Mouse (Mus musculus): ENCODE results near the gene Cdk11b.
"Not testable (repeated sequence)": the region's sequence is repeated elsewhere in the genome, so short reads cannot be mapped to it uniquely, and the experiment has no call there.

The Cdk11b gene

DNA sequence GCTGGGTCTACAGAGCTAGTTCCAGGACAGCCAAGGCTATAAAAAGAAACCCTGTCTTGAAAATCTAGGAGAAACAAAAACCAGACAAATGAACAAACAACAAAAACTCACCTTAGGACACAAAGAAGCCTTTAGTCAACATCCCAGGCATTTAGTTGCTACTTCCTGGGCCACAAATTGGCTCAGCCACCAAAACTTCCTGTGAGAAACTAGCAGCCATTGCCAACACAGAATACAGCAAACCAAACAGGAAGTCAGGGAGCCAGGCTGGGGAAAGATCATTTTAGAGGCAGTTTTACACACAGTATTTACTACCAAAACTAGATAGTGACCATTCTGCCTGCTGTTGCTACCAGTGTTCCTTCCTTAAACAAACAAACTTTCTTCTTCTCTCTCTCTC lies 42.2 kb downstream of the Cdk11b start:
- DNase-seq (ENCODE audit: low read depth, low spot score) = no peak

DNA sequence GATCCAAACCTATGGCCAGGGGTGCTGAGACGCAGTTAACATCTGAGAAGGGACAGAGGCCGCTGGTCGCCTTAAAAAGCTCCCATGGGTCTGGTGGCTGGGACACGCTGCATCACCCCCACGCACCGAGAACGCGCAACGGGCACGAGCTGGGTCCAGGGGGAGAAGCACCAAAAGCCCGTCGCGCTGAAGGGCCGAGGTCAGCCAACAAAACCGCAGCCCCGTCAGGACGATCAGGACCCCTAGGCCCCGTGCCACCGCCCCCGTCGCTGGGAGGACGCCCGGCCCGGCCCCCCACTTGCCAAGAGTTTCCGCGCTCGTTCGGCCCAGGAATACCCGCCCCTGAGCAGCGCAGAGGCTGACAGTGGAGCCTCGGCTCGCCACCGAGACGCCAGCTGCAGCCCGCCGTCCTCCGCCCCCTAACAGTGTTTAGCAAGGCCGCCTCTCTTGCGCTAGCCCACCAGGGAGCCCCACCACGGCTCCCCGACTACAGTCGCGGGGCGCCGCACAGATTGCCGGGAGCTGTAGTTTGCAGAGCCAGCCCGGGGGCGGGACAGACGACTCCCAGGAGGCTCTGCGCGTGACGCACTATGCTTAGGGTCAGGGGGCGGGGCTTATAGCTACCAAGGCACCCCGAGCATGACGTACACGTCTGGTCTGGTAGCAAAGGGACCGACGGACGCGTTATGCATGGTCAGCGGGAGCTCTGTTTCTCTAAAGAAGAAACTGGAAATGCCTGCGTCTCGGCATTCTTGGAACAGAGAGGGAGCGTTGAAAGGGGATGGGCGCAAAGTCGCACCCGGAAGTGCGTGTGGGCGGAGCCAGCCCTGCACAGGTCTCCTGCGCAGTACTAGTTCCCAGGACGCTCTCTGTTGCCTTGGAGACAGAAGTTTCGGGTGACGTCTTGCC lies 44.3 kb downstream of the Cdk11b start, which contains the start of gene Mib2:
Gene Mib2 (minus strand): TSS at position 510 of the 909 bp plus-strand sequence.
- peak; percentile 95 for DNase-seq (ENCODE audit: low read depth, low spot score)

DNA sequence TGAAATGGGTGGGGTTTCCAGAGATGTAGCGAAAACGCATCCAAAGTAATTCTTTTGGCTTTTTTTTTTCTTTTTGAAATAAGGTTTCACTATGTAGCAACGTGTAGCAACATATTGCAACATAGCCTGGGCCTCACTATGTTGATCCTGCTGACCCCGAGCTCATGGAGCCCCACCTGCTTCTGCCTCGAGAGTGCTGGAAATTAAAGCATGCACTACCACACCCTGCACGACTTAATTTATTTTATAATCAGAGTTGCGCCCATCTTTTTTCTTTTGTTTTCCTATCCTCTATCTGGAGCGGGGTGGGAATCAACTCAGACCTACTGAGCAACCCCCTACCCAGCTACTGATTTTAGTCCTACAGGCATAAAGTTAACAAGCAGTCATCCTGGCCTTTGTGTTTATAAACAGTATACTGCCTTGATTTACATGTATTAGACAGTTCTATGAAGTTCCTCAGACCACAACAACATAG lies 45.0 kb downstream of the Cdk11b start:
- no peak for DNase-seq (ENCODE audit: low read depth, low spot score)

DNA sequence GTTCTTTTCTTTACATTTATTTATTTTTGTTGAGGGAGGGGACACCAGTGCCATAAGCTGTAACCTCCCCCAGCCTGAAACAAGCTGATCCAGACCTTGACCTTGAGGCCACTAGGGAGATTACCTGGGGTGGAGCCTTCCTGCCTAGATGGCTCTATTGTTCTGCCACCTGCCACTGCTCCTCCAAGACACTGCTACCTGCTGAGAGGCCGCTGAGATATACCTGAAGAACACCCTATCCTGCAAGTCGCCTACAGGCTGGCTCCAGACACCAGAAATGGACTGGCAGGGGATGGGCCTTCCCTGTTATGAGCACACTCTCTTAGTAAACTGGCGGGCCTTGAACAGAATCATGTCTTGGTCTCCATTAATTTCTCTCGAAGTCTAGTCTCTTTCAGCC lies 45.6 kb downstream of the Cdk11b start:
- DNase-seq (ENCODE audit: low read depth, low spot score) = not testable (repeated sequence)

DNA sequence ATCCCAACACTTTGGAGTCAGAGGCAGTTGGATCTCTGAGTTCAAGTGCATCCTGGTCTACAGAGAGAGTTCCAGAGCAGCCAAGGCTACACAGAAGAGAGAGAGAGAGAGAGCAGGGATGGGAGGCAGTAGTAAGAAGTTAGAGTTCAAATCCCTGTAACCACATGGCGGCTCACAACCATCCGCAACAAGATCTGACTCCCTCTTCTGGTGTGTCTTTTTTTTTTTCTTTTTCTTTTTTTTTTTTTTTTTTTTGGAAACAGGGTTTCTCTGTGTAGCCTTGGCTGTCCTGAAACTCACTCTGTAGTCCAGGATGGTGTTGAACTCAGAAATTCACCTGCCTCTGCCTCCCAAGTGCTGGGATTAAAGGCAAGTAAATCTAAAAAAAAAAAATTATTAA lies 47.4 kb downstream of the Cdk11b start:
- DNase-seq (ENCODE audit: low read depth, low spot score) = no peak

DNA sequence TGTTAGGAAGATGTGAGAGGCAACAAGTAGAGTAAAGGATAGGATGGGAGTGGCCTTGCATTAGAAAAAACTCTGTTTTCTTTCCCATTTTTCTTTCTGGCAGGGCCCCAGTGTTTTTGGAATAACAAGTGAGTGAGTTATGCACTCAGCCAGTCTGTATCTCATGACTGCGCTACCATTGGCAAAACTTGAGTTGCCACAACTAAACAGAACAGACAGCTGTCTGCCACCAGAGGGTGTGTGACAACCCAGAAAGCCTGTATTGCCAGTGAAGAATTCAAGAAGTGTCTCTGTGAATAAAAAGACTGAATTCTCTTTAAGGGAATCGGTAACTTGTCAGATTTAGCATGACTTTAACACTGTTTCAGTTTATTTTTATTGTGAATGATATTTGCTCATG lies 51.3 kb downstream of the Cdk11b start:
- no peak for DNase-seq (ENCODE audit: low read depth, low spot score)

DNA sequence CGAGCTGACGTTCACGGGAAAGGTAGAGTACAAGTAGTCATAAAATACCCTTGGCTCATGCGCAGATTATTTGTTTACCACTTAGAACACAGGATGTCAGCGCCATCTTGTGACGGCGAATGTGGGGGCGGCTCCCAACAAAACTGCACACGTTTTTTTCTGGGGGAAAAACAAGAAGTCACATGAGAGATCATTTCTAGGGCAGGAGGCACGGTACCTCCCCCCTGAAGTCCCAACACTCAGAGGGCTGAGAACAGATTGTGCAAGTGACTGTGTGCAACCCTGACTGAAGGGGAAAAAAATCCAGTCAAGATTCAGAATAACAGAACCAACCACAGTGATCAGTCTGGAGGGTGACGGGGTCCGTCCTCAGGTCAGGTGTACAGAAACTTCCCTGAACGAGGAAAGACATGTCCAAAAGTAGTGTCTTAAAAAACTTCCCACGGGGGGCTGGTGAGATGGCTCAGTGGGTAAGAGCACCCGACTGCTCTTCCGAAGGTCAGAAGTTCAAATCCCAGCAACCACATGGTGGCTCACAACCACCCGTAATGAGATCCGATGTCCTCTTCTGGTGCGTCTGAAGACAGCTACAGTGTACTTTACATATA lies 59.1 kb downstream of the Cdk11b start:
- DNase-seq (ENCODE audit: low read depth, low spot score) = not testable (repeated sequence)

DNA sequence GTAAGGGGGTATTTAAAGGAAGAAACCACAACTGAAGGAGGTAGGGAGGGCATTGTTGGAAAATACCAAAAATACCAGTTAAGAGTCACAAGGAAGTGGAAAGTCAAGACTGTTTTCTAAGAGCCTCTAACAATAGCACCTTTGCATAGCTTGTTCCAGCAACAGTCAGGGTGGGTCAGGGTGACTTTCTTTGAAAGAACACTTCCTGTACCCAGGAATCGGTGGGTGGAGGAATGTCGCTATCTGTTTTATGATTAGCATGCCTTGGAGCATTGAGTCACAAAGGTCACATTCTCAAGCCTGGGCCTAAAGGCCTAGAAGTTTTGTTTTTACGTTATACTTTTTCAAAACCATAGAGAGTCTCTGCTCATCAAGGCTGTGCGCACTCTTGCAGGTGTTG lies 63.1 kb downstream of the Cdk11b start:
- DNase-seq (ENCODE audit: low read depth, low spot score) = not testable (repeated sequence)

DNA sequence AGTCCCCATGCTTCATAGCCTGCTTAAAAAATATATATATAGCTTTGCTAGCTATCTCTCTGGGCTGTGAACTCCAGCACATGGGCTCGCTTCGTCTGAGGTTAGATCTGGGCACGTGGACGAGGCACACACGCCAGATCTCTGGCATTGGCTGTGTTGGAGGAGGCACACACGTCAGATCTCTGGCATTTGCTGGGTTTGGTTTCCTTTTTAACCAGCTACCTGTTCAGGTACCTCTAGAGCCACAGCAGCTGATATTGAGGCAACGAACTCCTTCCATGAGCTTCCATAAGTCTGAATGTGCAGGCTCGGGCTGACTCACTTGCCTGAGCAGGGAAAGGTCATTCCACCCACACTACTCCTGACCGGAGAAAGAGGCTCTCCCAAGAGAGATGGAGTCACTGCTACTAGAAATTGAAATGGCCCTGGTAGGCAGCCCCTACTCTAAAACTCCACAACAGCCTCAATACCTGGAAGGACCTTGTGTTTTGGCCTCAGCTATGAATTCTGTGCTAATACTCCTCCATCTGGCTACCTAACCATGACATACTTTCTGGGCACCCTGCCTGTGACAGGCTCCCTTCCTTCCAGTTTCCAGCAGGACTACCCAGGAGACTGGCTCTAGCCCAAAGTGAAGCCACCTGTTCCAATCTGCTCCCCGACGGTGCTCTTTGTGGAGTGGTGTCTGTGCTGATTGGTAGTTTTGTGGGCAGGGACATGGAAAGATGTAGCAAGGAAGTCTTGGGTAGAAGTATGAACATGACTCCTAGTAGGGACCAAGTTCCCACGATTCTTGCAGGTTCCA lies 66.1 kb downstream of the Cdk11b start:
- DNase-seq (ENCODE audit: low read depth, low spot score) = no peak

DNA sequence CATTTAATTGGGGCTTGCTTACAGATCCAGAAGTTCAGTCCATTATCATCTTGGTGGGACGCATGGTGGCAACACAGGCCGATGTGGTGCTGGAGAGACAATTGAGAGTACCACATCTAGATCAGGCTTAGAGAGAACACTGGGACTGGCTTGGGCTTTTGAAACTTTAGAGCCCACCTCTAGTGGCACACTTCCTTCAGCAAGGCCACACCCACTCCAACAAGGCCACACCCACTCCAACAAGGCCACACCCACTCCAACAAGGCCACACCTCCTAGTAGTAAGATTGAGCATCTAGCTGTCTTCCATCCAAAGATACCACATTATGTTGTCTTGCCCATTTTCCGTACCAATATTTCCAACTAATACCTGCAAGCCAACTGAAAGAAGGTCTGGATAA lies 67.8 kb downstream of the Cdk11b start:
- no peak for DNase-seq (ENCODE audit: low read depth, low spot score)

DNA sequence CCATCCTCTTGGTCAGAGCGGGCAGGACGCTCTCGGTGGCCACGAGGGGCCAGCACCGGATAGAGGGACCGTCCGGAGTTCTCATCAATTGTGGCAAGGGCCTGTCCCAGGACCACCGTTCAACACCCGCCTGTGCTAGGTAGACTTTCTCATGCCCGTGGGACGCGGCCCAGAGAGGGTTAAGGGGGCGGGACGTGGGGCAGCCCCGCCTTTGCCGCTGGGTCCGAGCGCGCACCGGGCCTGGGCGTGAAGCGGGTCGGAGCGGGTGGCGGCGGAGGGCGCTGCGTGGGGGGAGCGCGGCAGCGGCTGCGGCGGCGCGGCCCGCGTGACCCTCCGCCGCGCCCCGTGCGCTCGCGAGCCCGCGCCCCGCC lies 69.4 kb downstream of the Cdk11b start, which contains the start of gene Fndc10:
Gene Fndc10 (plus strand): TSS at position 232 of the 371 bp plus-strand sequence.
- no peak for DNase-seq (ENCODE audit: low read depth, low spot score)

DNA sequence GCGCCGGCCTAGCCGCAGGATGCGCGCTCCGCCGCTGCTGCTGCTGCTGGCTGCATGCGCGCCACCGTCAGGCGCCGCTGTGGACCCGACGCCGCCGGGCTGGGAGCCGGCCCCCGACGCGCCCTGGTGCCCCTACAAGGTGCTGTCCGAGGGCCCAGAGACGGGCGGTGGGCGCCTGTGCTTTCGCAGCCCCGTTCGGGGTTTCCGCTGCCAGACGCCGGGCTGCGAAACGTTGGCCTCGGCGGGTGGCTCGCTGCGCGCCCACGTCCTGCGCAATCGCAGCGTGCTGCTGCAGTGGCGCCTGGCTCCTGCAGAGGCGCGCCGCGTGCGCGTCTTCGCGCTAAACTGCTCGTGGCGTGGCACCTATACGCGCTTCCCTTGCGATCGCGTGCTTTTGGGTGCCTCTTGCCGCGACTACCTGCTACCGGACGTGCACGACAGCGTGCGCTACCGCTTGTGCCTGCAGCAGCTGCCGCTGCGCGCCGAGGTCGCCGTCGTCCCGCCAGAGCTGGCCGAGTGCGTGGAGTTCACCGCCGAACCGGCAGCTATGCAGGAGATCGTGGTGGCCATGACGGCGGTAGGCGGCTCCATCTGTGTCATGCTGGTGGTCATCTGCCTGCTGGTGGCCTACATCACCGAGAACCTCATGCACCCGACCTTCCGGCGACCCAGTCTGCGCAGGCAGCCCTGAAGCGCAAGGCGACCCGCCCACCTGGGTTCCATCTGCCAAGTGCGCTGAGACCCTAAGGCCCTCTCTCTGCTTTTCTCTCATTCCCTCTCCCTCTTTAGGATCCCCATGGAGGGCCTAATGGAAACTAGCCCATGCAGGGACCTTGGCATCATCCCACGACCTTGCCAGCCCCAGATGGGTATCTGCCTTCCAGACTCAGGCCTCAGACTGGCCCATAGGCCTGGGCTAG lies 70.1 kb downstream of the Cdk11b start:
- no peak for DNase-seq (ENCODE audit: low read depth, low spot score)

DNA sequence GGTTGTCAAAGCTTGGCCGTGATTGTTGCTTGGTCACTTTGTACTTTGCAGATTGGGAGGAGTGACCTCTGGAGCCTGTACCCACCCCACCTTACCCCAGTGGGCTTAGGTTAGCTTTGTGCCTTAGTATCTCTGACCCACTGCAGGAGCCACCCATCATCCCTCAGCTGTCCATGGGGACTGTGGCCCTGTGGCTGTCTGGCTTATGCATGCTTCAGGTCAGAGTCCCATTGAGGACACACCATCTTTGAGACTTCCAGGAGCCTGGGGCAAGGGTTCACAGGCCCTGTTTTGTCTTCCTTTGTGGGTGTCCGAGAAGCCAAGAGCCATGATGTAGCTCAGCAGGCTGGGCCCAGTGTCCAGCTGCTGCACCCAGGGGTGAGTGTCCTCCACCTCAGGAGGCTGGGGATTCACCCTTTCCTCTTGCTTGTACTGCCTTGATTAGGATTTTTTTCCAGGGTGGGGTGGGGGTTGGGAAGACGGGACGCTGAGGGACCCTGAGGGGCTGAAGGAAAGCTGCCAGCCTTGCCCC lies 70.9 kb downstream of the Cdk11b start:
- no peak for DNase-seq (ENCODE audit: low read depth, low spot score)

DNA sequence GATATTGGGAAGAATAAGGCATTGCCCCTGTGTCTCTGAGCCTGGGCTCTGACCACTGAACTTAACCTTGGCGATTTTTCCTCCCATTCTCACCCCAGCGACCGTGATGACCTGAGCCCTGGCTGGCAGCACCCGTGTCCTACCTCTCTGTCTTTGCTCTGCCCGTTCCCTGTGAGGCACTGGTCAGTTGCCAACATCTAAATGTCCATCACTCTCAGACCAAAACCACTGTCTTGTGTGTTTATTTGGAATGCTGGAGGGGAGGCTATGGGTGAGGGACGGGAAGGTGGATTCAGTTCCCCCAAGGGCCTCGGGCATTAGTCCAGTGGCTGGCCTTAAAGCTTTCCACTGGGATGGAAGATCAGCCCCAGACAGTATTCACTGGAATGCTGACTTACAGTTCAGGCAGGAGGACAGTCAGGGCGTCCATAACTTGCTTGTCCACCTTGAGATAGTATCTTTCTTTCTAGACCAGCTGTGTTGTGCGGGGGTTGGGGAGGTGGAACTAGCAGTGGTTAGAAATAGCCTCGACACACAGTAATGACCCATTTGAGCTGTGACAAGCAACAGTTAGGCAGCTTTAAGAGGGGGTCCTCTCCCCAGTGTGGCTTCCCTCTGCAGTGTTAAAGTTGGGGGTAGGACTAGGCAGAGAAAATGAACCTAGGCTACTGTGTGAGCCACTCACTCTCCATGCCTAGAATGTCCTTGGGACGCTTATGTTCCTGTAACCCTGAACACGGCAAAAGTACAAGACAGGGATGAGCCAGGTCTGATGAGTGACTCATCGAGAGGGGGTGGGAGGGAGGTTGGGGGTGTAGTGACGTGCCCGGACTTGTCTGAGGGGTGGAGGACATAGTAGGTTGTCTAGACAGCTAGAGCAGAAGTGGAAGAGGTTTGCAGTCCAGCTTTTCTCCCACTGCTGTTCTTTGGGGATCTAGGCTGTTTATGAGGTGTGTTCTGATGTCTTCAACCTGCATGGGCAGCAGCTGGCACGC lies 71.9 kb downstream of the Cdk11b start:
- no peak for DNase-seq (ENCODE audit: low read depth, low spot score)

Measured in WW6 (cell line).